Mouse (Mus musculus): ENCODE measurements around the gene Papolg.

DNA sequence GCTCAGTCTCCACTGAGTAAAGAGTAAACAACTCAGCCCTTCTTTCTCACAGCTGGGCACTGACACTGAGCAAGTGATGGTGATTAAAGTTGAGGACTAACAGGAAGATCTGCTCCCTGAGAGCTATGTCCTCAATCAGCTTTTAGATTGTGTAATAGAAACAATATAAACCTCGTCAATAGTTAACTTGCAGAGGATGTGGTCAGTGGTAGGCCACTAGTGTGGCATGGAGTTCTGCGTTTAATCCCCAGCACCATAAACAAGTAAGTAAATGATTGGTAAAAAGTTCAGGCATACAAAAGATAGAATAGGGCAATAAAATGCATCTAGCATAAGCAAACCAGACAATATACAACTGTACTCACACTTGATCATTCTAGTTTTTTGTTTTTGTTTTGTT is 30.7 kb downstream of the Papolg start:
- no peak for TF ChIP-seq CTCF (IDR thresholded peaks at IDR 0.05; ENCODE audit: extremely low read depth, insufficient read depth, insufficient read length, insufficient replicate concordance)
- TF ChIP-seq POLR2A (IDR thresholded peaks at IDR 0.05; ENCODE audit: low read depth, low read length), result no peak
